Mouse (Mus musculus) CH12.LX (cell line): ENCODE data around the gene Rfxap.
A peak's percentile ranks its signal among the peaks of the same experiment; 100 is the strongest.

ENCODE experiments used
- BHLHE40 ChIP-seq: IDR thresholded peaks from 2 replicates; pipeline ENCODE4 v1.6.1; 2011; ENCODE audit warnings: mild to moderate bottlenecking, low read depth, low read length, improper control_type of control experiment
- CHD2 ChIP-seq: IDR thresholded peaks from 2 replicates; pipeline ENCODE4 v1.6.1; 2011; ENCODE audit warnings: low read length, improper control_type of control experiment
- CTCF ChIP-seq, 2 experiments: IDR thresholded peaks in 1 of 2; conservative IDR thresholded peaks in 1 of 2; 2 replicates each; pipeline ENCODE4 v1.5.1; 2011 to 2012; ENCODE audit warnings: low read depth in 2 of 2, low read length in 2 of 2, improper control_type of control experiment in 1 of 2, inconsistent platforms in 1 of 2, mild to moderate bottlenecking in 1 of 2, moderate library complexity in 1 of 2
- E2F4 ChIP-seq: IDR thresholded peaks from 2 replicates; pipeline ENCODE4 v1.6.1; 2011; ENCODE audit warnings: low read depth, low read length, improper control_type of control experiment; ENCODE audit not compliant: insufficient replicate concordance
- KAT2A ChIP-seq: IDR thresholded peaks from 2 replicates; pipeline ENCODE4 v1.6.1; 2012; ENCODE audit warnings: low read length, improper control_type of control experiment, inconsistent platforms; ENCODE audit not compliant: insufficient replicate concordance
- MAX ChIP-seq: IDR thresholded peaks from 2 replicates; pipeline ENCODE4 v1.6.1; 2011; ENCODE audit warnings: low read length, improper control_type of control experiment
- MAZ ChIP-seq: IDR thresholded peaks from 2 replicates; pipeline ENCODE4 v1.6.1; 2012; ENCODE audit warnings: low read depth, mild to moderate bottlenecking, inconsistent platforms, low read length, improper control_type of control experiment, moderate library complexity
- POLR2A ChIP-seq: IDR thresholded peaks from 2 replicates; pipeline ENCODE4 v1.6.1; 2011; ENCODE audit warnings: low read depth, mild to moderate bottlenecking, improper control_type of control experiment, low read length
- POLR2AphosphoS2 ChIP-seq: IDR thresholded peaks from 2 replicates; pipeline ENCODE4 v1.6.1; 2011; ENCODE audit warnings: low read depth, low read length, improper control_type of control experiment
- RAD21 ChIP-seq: IDR thresholded peaks from 2 replicates; pipeline ENCODE4 v1.6.1; 2011; ENCODE audit warnings: low read depth, mild to moderate bottlenecking, low read length, improper control_type of control experiment, moderate library complexity
- UBTF ChIP-seq: IDR thresholded peaks from 2 replicates; pipeline ENCODE4 v1.6.1; 2012; ENCODE audit warnings: low read depth, mild to moderate bottlenecking, inconsistent platforms, low read length, improper control_type of control experiment, moderate library complexity
- ZC3H11A ChIP-seq: IDR thresholded peaks from 2 replicates; pipeline ENCODE4 v1.6.1; 2012; ENCODE audit warnings: low read depth, mild to moderate bottlenecking, inconsistent platforms, low read length, improper control_type of control experiment

DNA sequence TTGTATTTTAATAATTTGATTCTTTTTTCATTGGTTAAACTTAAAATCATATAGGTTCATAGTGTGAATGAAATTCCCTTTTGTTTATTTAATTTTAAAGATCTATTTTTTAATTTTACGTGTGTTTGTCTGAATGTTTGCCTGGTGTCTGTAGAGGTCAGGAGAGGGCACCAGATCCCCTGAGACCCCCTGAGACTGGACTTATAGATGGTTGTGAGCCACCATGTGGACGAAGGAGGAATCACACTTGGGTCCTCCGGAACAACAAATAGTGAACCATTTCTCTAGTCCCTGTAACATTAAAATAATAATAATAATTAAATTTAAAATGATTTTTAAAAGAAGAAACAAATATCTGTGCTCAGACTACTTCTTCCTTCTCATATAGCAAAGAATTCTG, 7.7 kb upstream of the Rfxap start:
- no peak for TF ChIP-seq POLR2A
- TF ChIP-seq RAD21, result peak; percentile 64
- peak; percentile 44 to 100 for TF ChIP-seq CTCF (conservative IDR thresholded peaks at IDR 0.05 in 1 of 2, IDR thresholded peaks at IDR 0.05 in 1 of 2; ENCODE audit: low read depth in 2 of 2, low read length in 2 of 2)
- TF ChIP-seq ZC3H11A, result peak; percentile 17; the same call in 1 of the 2 replicates
- no peak for TF ChIP-seq CHD2
- TF ChIP-seq POLR2AphosphoS2, result no peak
- TF ChIP-seq MAZ, result no peak
- no peak for TF ChIP-seq KAT2A
- TF ChIP-seq UBTF, result no peak
- no peak for TF ChIP-seq BHLHE40
- TF ChIP-seq MAX, result no peak
- no peak for TF ChIP-seq E2F4
